Mouse (Mus musculus) liver, embryonic 13.5 days (tissue): ENCODE results near the gene Dcst2. TPM values are rescaled to one million over a fixed set of nuclear protein-coding genes. Genes with fewer than 3 reads are reported as not detected.

Experiments used
- polyA plus RNA-seq: library from polyadenylated mRNA; unstranded; fragments of >200 nt; fragmentation: Nextera tagmentation; extraction: Ambion mirVana; gene quantifications from 2 replicates; pipeline ENCODE4 v1.2.1, GENCODE M21; 2015

Gene Dcst2
- polyA plus RNA-seq, 1 experiment from 2014 or later: 0.08 TPM

Other genes starting within 250 kb of the Dcst2 start
- 133 and 136 TPM in 2 replicates for gene Pklr, start 225.8 kb upstream of the Dcst2 start, polyA plus RNA-seq
- gene Hcn3, start 201.8 kb upstream of the Dcst2 start, polyA plus RNA-seq: 0.75 and 0.78 TPM in 2 replicates
- 10.3 and 10.8 TPM in 2 replicates for gene Clk2, start 197.2 kb upstream of the Dcst2 start, polyA plus RNA-seq
- gene Scamp3, start 184.5 kb upstream of the Dcst2 start, polyA plus RNA-seq: 67.4 and 72.1 TPM in 2 replicates
- 2.8 and 3.9 TPM in 2 replicates for gene Fam189b, start 178.8 kb upstream of the Dcst2 start, polyA plus RNA-seq
- gene Gba, start 159.0 kb upstream of the Dcst2 start, polyA plus RNA-seq: 21.7 and 23.7 TPM in 2 replicates
- 1.0 and 1.5 TPM in 2 replicates for gene Thbs3, start 146.8 kb upstream of the Dcst2 start, polyA plus RNA-seq
- 152 and 155 TPM in 2 replicates for gene Mtx1, start 134.9 kb upstream of the Dcst2 start, polyA plus RNA-seq
- gene Muc1, start 132.9 kb upstream of the Dcst2 start, polyA plus RNA-seq: 0.14 and 0.51 TPM in 2 replicates
- 152 and 155 TPM in 2 replicates for gene Krtcap2, start 116.0 kb upstream of the Dcst2 start, polyA plus RNA-seq
- 0.14 and 0.23 TPM in 2 replicates for gene Trim46, start 115.7 kb upstream of the Dcst2 start, polyA plus RNA-seq
- 57.2 and 64.5 TPM in 2 replicates for gene Dpm3, start 102.6 kb upstream of the Dcst2 start, polyA plus RNA-seq
- gene Slc50a1, start 91.4 kb upstream of the Dcst2 start, polyA plus RNA-seq: 17.4 and 18.0 TPM in 2 replicates
- 4.3 and 4.6 TPM in 2 replicates for gene Efna1, start 80.8 kb upstream of the Dcst2 start, polyA plus RNA-seq
- 0.32 and 0.41 TPM in 2 replicates for gene Efna3, start 39.0 kb upstream of the Dcst2 start, polyA plus RNA-seq
- gene Efna4, start 23.9 kb upstream of the Dcst2 start, polyA plus RNA-seq: 1.0 and 1.2 TPM in 2 replicates
- 9.5 and 9.6 TPM in 2 replicates for gene Adam15, start 12.0 kb upstream of the Dcst2 start, polyA plus RNA-seq
- gene Dcst1, start 3.3 kb downstream of the Dcst2 start, polyA plus RNA-seq: not detected in 2 replicates
- 0.97 and 1.8 TPM in 2 replicates for gene Zbtb7b, start 32.8 kb downstream of the Dcst2 start, polyA plus RNA-seq
- not detected in 2 replicates for gene Lenep, start 40.8 kb downstream of the Dcst2 start, polyA plus RNA-seq
- gene Flad1, start 49.9 kb downstream of the Dcst2 start, polyA plus RNA-seq: 18.0 and 18.7 TPM in 2 replicates
- gene Cks1b, start 56.4 kb downstream of the Dcst2 start, polyA plus RNA-seq: 282 and 301 TPM in 2 replicates
- gene Shc1, start 56.5 kb downstream of the Dcst2 start, polyA plus RNA-seq: 42.3 and 51.4 TPM in 2 replicates
- 11.0 and 12.0 TPM in 2 replicates for gene Pygo2, start 68.2 kb downstream of the Dcst2 start, polyA plus RNA-seq
- 6.0 and 6.8 TPM in 2 replicates for gene Pbxip1, start 74.7 kb downstream of the Dcst2 start, polyA plus RNA-seq
- gene Pmvk, start 92.6 kb downstream of the Dcst2 start, polyA plus RNA-seq: 39.5 and 40.4 TPM in 2 replicates
- 0.03 and 0.05 TPM in 2 replicates for gene Kcnn3, start 158.2 kb downstream of the Dcst2 start, polyA plus RNA-seq